Mouse (Mus musculus): ENCODE measurements around the gene Sel1l.

DNA sequence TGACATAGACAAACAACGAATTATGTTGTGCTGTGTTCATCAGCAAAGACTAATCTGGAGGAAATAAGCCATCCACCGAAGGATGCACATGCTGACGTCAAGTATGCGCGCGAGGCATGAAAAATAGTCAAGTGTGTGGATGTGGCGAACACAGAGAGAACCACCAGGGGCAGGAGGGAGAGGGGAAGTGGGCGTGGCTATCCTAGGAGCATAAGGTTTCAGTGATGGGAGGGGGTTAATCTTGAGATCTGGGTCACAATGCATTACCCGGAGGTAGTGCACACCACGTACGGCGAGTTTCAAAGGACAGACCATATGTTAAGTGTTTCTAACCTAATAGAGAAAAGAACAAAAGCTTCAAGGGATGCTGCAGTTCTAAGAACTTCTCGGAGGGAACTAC, 31.5 kb upstream of the Sel1l start:
- TF ChIP-seq POLR2A (IDR thresholded peaks at IDR 0.05; ENCODE audit: low read depth, low read length), result no peak
- TF ChIP-seq CTCF (IDR thresholded peaks at IDR 0.05; ENCODE audit: extremely low read depth, insufficient read depth, insufficient read length, insufficient replicate concordance), result no peak

Measured in spleen, adult 2 months (tissue).